Mouse (Mus musculus) liver, adult 2 months (tissue): ENCODE measurements at regions not wholly inside any gene's neighbourhood (a gene's known extent, or its start where the extent isn't known, plus 50 kb on each side); places are given as distances from the start of the nearest gene placed in this dataset.

ENCODE experiments used
- CTCF ChIP-seq: fragments of 200-500 bp; IDR thresholded peaks from 2 replicates; pipeline ENCODE4 v1.5.1; 2011; ENCODE audit warnings: low read depth, low read length, control low read depth
- POLR2A ChIP-seq: fragments of 200-500 bp; IDR thresholded peaks from 2 replicates; pipeline ENCODE4 v1.6.1; 2011; ENCODE audit warnings: low read length, control low read depth; ENCODE audit not compliant: insufficient read depth; ENCODE audit errors: extremely low read depth

DNA sequence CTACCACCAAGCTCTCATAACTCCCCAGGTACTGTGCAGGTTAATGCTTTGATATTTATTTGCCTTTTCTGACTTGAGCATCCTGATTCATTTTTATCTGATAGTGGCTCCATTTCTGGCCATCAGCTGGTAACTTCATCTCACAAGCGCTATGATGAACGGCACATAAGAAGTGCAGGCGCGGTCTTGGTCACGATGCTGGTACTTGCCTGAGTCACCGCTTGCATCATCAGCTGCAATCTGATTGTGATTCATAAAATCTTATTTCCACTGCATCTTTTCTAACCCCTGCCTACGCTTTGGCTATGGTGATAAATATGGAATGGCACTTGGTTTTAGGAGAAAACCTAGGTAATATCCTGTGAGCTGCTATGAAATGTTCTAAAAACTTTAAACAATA is 128.3 kb downstream of the Stk31 start:
- TF ChIP-seq CTCF (no peak), POLR2A (no peak)
